Mouse (Mus musculus): ENCODE data around the gene Med28. TPM values are rescaled to one million over a fixed set of nuclear protein-coding genes. Genes with fewer than 3 reads are reported as not detected.

Gene Med28
- polyA plus RNA-seq, 1 experiment = 4.4 TPM

- TF ChIP-seq TAL1 (IDR thresholded peaks at IDR 0.05; ENCODE audit: low read length) (no peak), GATA1 (IDR thresholded peaks at IDR 0.05; ENCODE audit: low read length) (no peak)
- no peaks in the 10 kb centered on the region for H3K36me3 ChIP-seq (ENCODE audit: control insufficient read depth)
- no peaks in the 10 kb centered on the region for H3K4me1 ChIP-seq (ENCODE audit: control insufficient read depth)
- H3K4me3 ChIP-seq (replicated peaks) = no peak overlapping the region
- no peaks in the 10 kb centered on the region for H3K27me3 ChIP-seq (ENCODE audit: control insufficient read depth)
- H3K9me3 ChIP-seq (ENCODE audit: control insufficient read depth, low read length) = no peaks in the 10 kb centered on the region
Observed at GRCm38 (mm10) chr5:45481125-45481524, 38.9 kb upstream of the Med28 start.

- Histone ChIP-seq H3K9me3 (ENCODE audit: control insufficient read depth, low read length) (no peaks in the 10 kb centered on the region), H3K4me3 (replicated peaks) (no peak overlapping the region), H3K4me1 (ENCODE audit: control insufficient read depth) (no peaks in the 10 kb centered on the region), H3K36me3 (ENCODE audit: control insufficient read depth) (no peaks in the 10 kb centered on the region), H3K27me3 (ENCODE audit: control insufficient read depth) (no peaks in the 10 kb centered on the region)
- TF ChIP-seq GATA1 (IDR thresholded peaks at IDR 0.05; ENCODE audit: low read length) (no peak), TAL1 (IDR thresholded peaks at IDR 0.05; ENCODE audit: low read length) (no peak)
Observed at GRCm38 (mm10) chr5:45482607-45483006, 37.4 kb upstream of the Med28 start.

GRCm38 (mm10) chr5:45483654-45484053 lies 36.4 kb upstream of the Med28 start:
- Histone ChIP-seq H3K4me1 (ENCODE audit: control insufficient read depth) (no peaks in the 10 kb centered on the region), H3K9me3 (ENCODE audit: control insufficient read depth, low read length) (no peaks in the 10 kb centered on the region), H3K4me3 (replicated peaks) (no peak overlapping the region), H3K36me3 (ENCODE audit: control insufficient read depth) (no peaks in the 10 kb centered on the region), H3K27me3 (ENCODE audit: control insufficient read depth) (no peaks in the 10 kb centered on the region)
- no peak for TF ChIP-seq GATA1 (IDR thresholded peaks at IDR 0.05; ENCODE audit: low read length)
- TF ChIP-seq TAL1 (IDR thresholded peaks at IDR 0.05; ENCODE audit: low read length) = no peak

GRCm38 (mm10) chr5:45491776-45492175 lies 28.3 kb upstream of the Med28 start:
- Histone ChIP-seq H3K27me3 (ENCODE audit: control insufficient read depth) (peaks cover 9% of the 10 kb centered on the region), H3K9me3 (ENCODE audit: control insufficient read depth, low read length) (no peaks in the 10 kb centered on the region), H3K36me3 (ENCODE audit: control insufficient read depth) (peaks cover 7% of the 10 kb centered on the region), H3K4me1 (ENCODE audit: control insufficient read depth) (peaks cover 21% of the 10 kb centered on the region), H3K4me3 (replicated peaks) (no peak overlapping the region)
- TF ChIP-seq TAL1 (IDR thresholded peaks at IDR 0.05; ENCODE audit: low read length) (no peak), GATA1 (IDR thresholded peaks at IDR 0.05; ENCODE audit: low read length) (no peak)

GRCm38 (mm10) chr5:45493191-45494092 lies 26.6 kb upstream of the Med28 start, which contains the start of gene Lap3:
Lap3 (plus strand) TSS chr5:45493374.
- H3K4me3 ChIP-seq (replicated peaks) = peak within 1 kb of the TSS; percentile 74
- peaks cover 20% of the 10 kb centered on the region for H3K36me3 ChIP-seq (ENCODE audit: control insufficient read depth)
- no peaks in the 10 kb centered on the region for H3K9me3 ChIP-seq (ENCODE audit: control insufficient read depth, low read length)
- peaks cover 9% of the 10 kb centered on the region for H3K27me3 ChIP-seq (ENCODE audit: control insufficient read depth)
- peaks cover 21% of the 10 kb centered on the region for H3K4me1 ChIP-seq (ENCODE audit: control insufficient read depth)
- no peak for TF ChIP-seq TAL1 (IDR thresholded peaks at IDR 0.05; ENCODE audit: low read length)
- no peak for TF ChIP-seq GATA1 (IDR thresholded peaks at IDR 0.05; ENCODE audit: low read length)

- H3K27me3 ChIP-seq (ENCODE audit: control insufficient read depth) = peaks cover 9% of the 10 kb centered on the region
- peak overlapping the region; percentile 74 for H3K4me3 ChIP-seq (replicated peaks)
- H3K36me3 ChIP-seq (ENCODE audit: control insufficient read depth) = peaks cover 26% of the 10 kb centered on the region
- TF ChIP-seq TAL1 (IDR thresholded peaks at IDR 0.05; ENCODE audit: low read length) (no peak), GATA1 (IDR thresholded peaks at IDR 0.05; ENCODE audit: low read length) (no peak)
- no peaks in the 10 kb centered on the region for H3K9me3 ChIP-seq (ENCODE audit: control insufficient read depth, low read length)
- peaks cover 21% of the 10 kb centered on the region for H3K4me1 ChIP-seq (ENCODE audit: control insufficient read depth)
Observed at GRCm38 (mm10) chr5:45494093-45494755, 25.8 kb upstream of the Med28 start.

- peaks cover 21% of the 10 kb centered on the region for H3K4me1 ChIP-seq (ENCODE audit: control insufficient read depth)
- no peak overlapping the region for H3K4me3 ChIP-seq (replicated peaks)
- peaks cover 32% of the 10 kb centered on the region for H3K36me3 ChIP-seq (ENCODE audit: control insufficient read depth)
- no peaks in the 10 kb centered on the region for H3K9me3 ChIP-seq (ENCODE audit: control insufficient read depth, low read length)
- peaks cover 6% of the 10 kb centered on the region for H3K27me3 ChIP-seq (ENCODE audit: control insufficient read depth)
- no peak for TF ChIP-seq GATA1 (IDR thresholded peaks at IDR 0.05; ENCODE audit: low read length)
- TF ChIP-seq TAL1 (IDR thresholded peaks at IDR 0.05; ENCODE audit: low read length) = no peak
Observed at GRCm38 (mm10) chr5:45495429-45495975, 24.5 kb upstream of the Med28 start.

GRCm38 (mm10) chr5:45496042-45496441 lies 24.0 kb upstream of the Med28 start:
- Histone ChIP-seq H3K4me3 (replicated peaks) (no peak overlapping the region), H3K4me1 (ENCODE audit: control insufficient read depth) (peaks cover 21% of the 10 kb centered on the region), H3K27me3 (ENCODE audit: control insufficient read depth) (peaks cover 6% of the 10 kb centered on the region), H3K36me3 (ENCODE audit: control insufficient read depth) (peaks cover 35% of the 10 kb centered on the region), H3K9me3 (ENCODE audit: control insufficient read depth, low read length) (no peaks in the 10 kb centered on the region)
- TF ChIP-seq GATA1 (IDR thresholded peaks at IDR 0.05; ENCODE audit: low read length) (no peak), TAL1 (IDR thresholded peaks at IDR 0.05; ENCODE audit: low read length) (no peak)

GRCm38 (mm10) chr5:45496479-45496878 lies 23.6 kb upstream of the Med28 start:
- TF ChIP-seq TAL1 (IDR thresholded peaks at IDR 0.05; ENCODE audit: low read length) (no peak), GATA1 (IDR thresholded peaks at IDR 0.05; ENCODE audit: low read length) (no peak)
- Histone ChIP-seq H3K36me3 (ENCODE audit: control insufficient read depth) (peaks cover 38% of the 10 kb centered on the region), H3K4me1 (ENCODE audit: control insufficient read depth) (peaks cover 21% of the 10 kb centered on the region), H3K9me3 (ENCODE audit: control insufficient read depth, low read length) (no peaks in the 10 kb centered on the region), H3K4me3 (replicated peaks) (no peak overlapping the region), H3K27me3 (ENCODE audit: control insufficient read depth) (peaks cover 2% of the 10 kb centered on the region)

All from erythroblast, embryonic 14.5 days (primary cell).